Mouse (Mus musculus) heart, adult 2 months (tissue): ENCODE measurements around the gene Zfp398. TPM values are rescaled to one million over a fixed set of nuclear protein-coding genes. Genes with fewer than 3 reads are reported as not detected.

ENCODE experiments used
- DNase-seq, 2 experiments: peaks; one replicate each; pipeline ENCODE4 v3.0.0; 2021
- H3K27ac ChIP-seq: fragments of 200-600 bp; 2 replicates; pipeline ENCODE4 v1.8.1; 2022
- H3K27me3 ChIP-seq: fragments of 200-500 bp; 2 replicates; pipeline ENCODE4 v1.6.1; 2012; ENCODE audit warnings: mild to moderate bottlenecking, low read length, inconsistent platforms, mixed read lengths; ENCODE audit not compliant: control insufficient read depth, insufficient read depth
- H3K36me3 ChIP-seq: fragments of 200-500 bp; 2 replicates; pipeline ENCODE4 v1.6.1; 2012; ENCODE audit warnings: low read length, inconsistent platforms; ENCODE audit not compliant: control insufficient read depth, insufficient read depth
- H3K4me1 ChIP-seq: fragments of 200-500 bp; 2 replicates; pipeline ENCODE4 v1.6.1; 2011; ENCODE audit warnings: low read length; ENCODE audit not compliant: control insufficient read depth, insufficient read depth
- H3K4me3 ChIP-seq: fragments of 200-600 bp; 2 replicates; pipeline ENCODE4 v1.8.1; 2022
- H3K79me2 ChIP-seq: fragments of 200-500 bp; replicated peaks from 2 replicates; pipeline ENCODE4 v1.6.1; 2012; ENCODE audit warnings: mild to moderate bottlenecking, inconsistent platforms, low read length, moderate library complexity, mixed read lengths; ENCODE audit not compliant: control insufficient read depth, insufficient read depth
- H3K9ac ChIP-seq: fragments of 200-500 bp; 2 replicates; pipeline ENCODE4 v1.6.1; 2012; ENCODE audit warnings: low read depth, mild to moderate bottlenecking, control low read depth, inconsistent platforms, low read length, mixed read lengths
- CTCF ChIP-seq: fragments of 200-600 bp; IDR thresholded peaks from 2 replicates; pipeline ENCODE4 v1.8.1; 2022; ENCODE audit warnings: antibody characterized with exemption, mild to moderate bottlenecking, moderate library complexity
- EP300 ChIP-seq: fragments of 200-500 bp; IDR thresholded peaks from 2 replicates; pipeline ENCODE4 v1.6.1; 2011; ENCODE audit warnings: low read depth, low read length, control low read depth; ENCODE audit not compliant: insufficient read depth
- POLR2A ChIP-seq: fragments of 200-500 bp; IDR thresholded peaks from 2 replicates; pipeline ENCODE4 v1.6.1; 2011; ENCODE audit warnings: mild to moderate bottlenecking, low read depth, low read length, control low read depth; ENCODE audit not compliant: insufficient read depth
- WGBS: fragments of 180-500 bp; shearing (Covaris S2); methylation state at CpG from one replicate; pipeline ENCODE4 v1.1.7; 2018; 5-methylcytosine and 5-hydroxymethylcytosine counted together
- intact Hi-C: fragments of 180-260 bp; cut with DNase I; formaldehyde crosslinking; loops from one replicate; pipeline ENCODE4 v1.15.1; 2025
- microRNA-seq, 2 experiments: library from miRNA; unstranded; fragments of <30 nt; microRNA quantifications; one replicate each; pipeline ENCODE4 v1.2.0; 2021
- polyA plus RNA-seq: library from polyadenylated mRNA; depleted of rRNA; stranded (reverse); fragments of >200 nt; gene quantifications from 2 replicates; pipeline ENCODE4 v1.2.3, GENCODE M21; 2012; rRNA removed
- total RNA-seq, 2 experiments: library from RNA; stranded (reverse); gene quantifications; 2 replicates each; pipeline ENCODE4 v1.2.3; 2021

Zfp398 gene
- total and polyA plus RNA-seq, 3 experiments: 3.3 to 7.4 (median 5.8) TPM

DNA sequence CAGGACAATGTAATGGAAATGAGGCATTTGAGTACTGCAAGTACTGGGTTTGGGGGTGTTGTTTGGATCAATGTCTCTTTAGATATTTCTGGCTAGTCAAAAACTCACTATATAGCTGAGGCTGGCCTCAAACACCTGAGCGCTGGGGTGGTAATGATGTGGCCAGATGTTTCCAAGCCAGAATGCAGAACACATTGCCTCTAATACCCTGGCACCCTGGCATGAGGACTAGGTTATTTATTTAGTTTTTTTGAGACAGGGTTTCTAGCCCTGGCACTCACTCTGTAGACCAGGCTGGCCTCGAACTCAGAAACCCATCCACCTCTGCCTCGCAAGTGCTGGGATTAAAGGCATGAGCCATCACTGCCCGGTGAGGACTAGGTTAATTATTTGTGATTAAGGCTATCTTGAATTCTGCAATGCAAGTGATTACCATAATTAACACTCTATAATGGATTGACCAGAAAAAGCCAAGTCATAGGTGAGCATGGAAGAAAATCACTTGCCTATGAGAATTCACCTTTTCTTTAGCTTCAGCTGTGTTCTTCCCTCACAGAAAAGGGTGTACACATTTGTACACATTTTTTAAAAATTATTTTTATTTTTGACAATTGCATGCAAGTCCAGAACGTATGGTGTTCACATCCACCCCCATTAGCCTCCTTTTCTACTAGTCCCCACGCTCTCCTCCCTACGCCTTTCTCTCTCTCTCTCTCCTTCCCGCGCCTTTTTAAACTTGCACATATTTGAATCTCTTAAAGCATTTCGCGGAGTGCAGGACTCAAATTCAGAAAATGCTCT, 84.4 kb downstream of the Zfp398 start:
- Histone ChIP-seq H3K27me3 (no peaks in the 10 kb centered on the region), H3K27ac (peak overlapping the region; percentile 96), H3K36me3 (peaks cover 9% of the 10 kb centered on the region), H3K4me3 (peak overlapping the region; percentile 70), H3K4me1 (peaks cover 5% of the 10 kb centered on the region), H3K9ac (peak overlapping the region; percentile 66), H3K79me2 (0 out of 2 replicates have a peak, but pooled peaks cover 5% of the 10 kb centered on the region)
- WGBS: 29% methylated on average over 11 of the region's 11 CpGs
- intact Hi-C loops: loop anchor here (1.0 to 5.0 kb wide), 4 partner anchors 33 to 128 kb away; partner anchors contain the start of genes Zfp282, Zfp398, Zfp777 and Zfp956
- TF ChIP-seq EP300: no peak
- TF ChIP-seq POLR2A: no peak
- no peak for TF ChIP-seq CTCF
- no peak for DNase-seq

DNA sequence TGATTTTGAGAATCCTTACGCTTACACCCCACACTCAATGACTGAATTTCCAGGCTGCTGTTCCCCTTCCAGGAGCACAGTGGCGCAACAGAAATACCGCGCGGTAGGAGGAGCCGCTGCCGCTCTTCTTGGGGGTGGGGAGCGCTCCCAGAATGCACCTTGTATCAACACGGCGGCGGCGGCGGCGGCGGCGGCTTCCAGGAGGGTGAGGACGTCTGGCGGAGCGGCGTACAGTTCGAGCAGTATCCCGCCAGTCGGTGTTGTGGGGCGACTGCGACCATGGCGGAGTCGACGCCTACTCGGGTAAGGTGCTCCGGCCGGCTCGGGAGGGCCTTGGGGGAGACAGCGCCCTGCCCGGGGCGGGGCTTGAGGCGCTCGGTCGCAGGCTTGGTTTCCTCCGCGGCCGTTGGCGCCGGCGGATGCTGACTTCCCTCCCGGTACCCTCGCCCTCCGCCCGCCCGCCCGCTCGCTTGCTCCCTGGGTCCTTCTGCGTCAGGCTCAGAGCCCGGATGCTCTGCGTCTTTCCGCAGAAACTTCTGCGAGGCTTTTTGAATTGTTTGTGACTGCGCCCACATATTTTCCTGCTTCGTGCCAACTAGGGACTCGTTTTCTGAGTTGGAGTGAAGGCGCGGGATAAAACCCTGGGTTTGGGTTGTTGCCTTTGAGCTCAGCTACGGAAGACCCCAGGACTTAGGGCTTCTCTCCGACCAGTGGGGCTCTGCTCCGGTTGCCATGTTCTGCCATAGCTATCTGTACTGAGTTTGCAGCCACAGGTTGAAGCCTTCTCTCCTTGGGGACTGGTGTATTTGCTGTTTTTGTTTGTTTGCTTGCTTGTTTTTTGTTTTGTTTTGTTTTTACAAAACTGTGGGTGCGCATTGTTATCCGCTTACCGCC, 85.2 kb downstream of the Zfp398 start, which contains the start of gene Zfp212:
Gene Zfp212, plus strand, starts transcription at position 30 of the 894 bp plus-strand sequence.
- peaks cover 5% of the 10 kb centered on the region for H3K4me1 ChIP-seq
- peaks cover 9% of the 10 kb centered on the region for H3K36me3 ChIP-seq
- TF ChIP-seq EP300: peak; percentile 56; the same call in 1 of the 2 replicates
- peak; percentile 86 for TF ChIP-seq CTCF
- peak; percentile 65 for TF ChIP-seq POLR2A
- peak within 1 kb of the TSS; percentile 99 for H3K9ac ChIP-seq
- no peaks in the 10 kb centered on the region for H3K27me3 ChIP-seq
- intact Hi-C loops: loop anchor here (1.0 to 5.0 kb wide), 4 partner anchors 32 to 128 kb away; partner anchors contain the start of genes Zfp282, Zfp398, Zfp777 and Zfp956
- H3K27ac ChIP-seq: peak within 1 kb of the TSS; percentile 96
- WGBS: under 1% methylated on average over 67 of the region's 67 CpGs
- peak within 1 kb of the TSS; percentile 70 for H3K4me3 ChIP-seq
- DNase-seq: peak; percentile 91
- 0 out of 2 replicates have a peak, but pooled peaks cover 6% of the 10 kb centered on the region for H3K79me2 ChIP-seq

Small RNA genes lying within 50 kb of the gene (microRNA-seq; reads per million reads assigned to microRNA genes)
- 0 reads per million in 2 experiments for gene Mir704

Other genes starting within 250 kb of the Zfp398 start
- 1 to 10 TPM; 9.2 to 9.6 TPM for gene Ezh2, start 240.3 kb upstream of the Zfp398 start, total RNA-seq
- 3.9 and 9.2 TPM in 2 replicates for gene Ezh2, start 240.3 kb upstream of the Zfp398 start, polyA plus RNA-seq
- 10 to 100 TPM; 44.1 to 46.0 TPM for gene Pdia4, start 22.2 kb upstream of the Zfp398 start, total RNA-seq
- 14.0 and 29.7 TPM in 2 replicates for gene Pdia4, start 22.2 kb upstream of the Zfp398 start, polyA plus RNA-seq
- under 1 TPM; 0.64 to 0.78 TPM for gene Zfp786, start 4.8 kb upstream of the Zfp398 start, total RNA-seq
- 0.20 and 0.47 TPM in 2 replicates for gene Zfp786, start 4.8 kb upstream of the Zfp398 start, polyA plus RNA-seq
- gene Zfp282, start 41.5 kb downstream of the Zfp398 start, total RNA-seq: 1 to 10 TPM; 4.3 to 5.1 TPM
- 3.0 and 4.0 TPM in 2 replicates for gene Zfp282, start 41.5 kb downstream of the Zfp398 start, polyA plus RNA-seq
- gene Zfp212, start 84.8 kb downstream of the Zfp398 start, total RNA-seq: 1 to 10 TPM; 8.0 to 8.8 TPM
- 4.3 and 6.2 TPM in 2 replicates for gene Zfp212, start 84.8 kb downstream of the Zfp398 start, polyA plus RNA-seq
- gene Zfp956, start 117.7 kb downstream of the Zfp398 start, total RNA-seq: 1 to 10 TPM; 1.1 to 1.7 TPM
- gene Zfp956, start 117.7 kb downstream of the Zfp398 start, polyA plus RNA-seq: 2.6 and 3.3 TPM in 2 replicates
- 10 to 100 TPM; 13.8 to 15.6 TPM for gene Zfp777, start 213.2 kb downstream of the Zfp398 start, total RNA-seq
- 10.0 and 15.8 TPM in 2 replicates for gene Zfp777, start 213.2 kb downstream of the Zfp398 start, polyA plus RNA-seq